Mouse (Mus musculus) stomach, postnatal 0 days (tissue): ENCODE measurements around the gene Cd2ap.

ENCODE experiments used
- CTCF ChIP-seq: IDR thresholded peaks from 2 replicates; pipeline ENCODE4 v1.5.1; 2016; ENCODE audit warnings: antibody characterized with exemption, low read depth, mild to moderate bottlenecking, moderate library complexity
- EP300 ChIP-seq: optimal IDR thresholded peaks from 2 replicates; pipeline ENCODE3; 2016; ENCODE audit warnings: antibody characterized with exemption

DNA sequence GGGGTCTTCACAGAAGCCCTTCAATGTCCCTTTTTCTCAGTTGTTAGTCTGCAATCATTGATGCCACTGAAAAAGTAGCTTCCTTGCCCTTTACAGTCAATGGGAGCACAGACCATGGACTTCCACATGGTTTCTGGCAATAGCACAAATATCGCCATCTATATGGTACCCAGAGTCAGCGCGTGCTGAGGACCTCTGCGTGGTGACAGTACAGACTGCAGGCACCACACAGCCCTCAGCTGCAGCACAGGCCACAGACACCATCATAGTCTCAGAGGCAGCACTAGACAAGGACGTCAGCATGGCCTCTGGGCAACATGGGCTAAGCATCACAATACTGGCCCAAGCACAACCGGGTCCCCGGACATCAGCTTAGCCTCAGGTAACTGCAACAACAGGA is 38.3 kb upstream of the Cd2ap start:
- TF ChIP-seq CTCF (peak; percentile 17; the same call in 1 of the 2 replicates), EP300 (no peak)
